Mouse (Mus musculus): Measurements from ENCODE around the gene Cdh8. TPM values are rescaled to one million over a fixed set of nuclear protein-coding genes. Genes with fewer than 3 reads are reported as not detected.
A peak's percentile ranks its signal among the peaks of the same experiment; 100 is the strongest.
"Not testable (repeated sequence)": the region's sequence is repeated elsewhere in the genome, so short reads cannot be mapped to it uniquely, and the experiment has no call there.

Cdh8 gene
- total RNA-seq, 2 experiments from 2014 or later = 108 to 112 TPM

- no peak for DNase-seq (ENCODE audit: low spot score in 2 of 2)
Measured at GRCm38 (mm10) chr8:99290201-99290600, 126.1 kb downstream of the Cdh8 start.

- DNase-seq (ENCODE audit: low spot score in 2 of 2) = no peak
Measured at GRCm38 (mm10) chr8:99285103-99285502, 131.2 kb downstream of the Cdh8 start.

DNA sequence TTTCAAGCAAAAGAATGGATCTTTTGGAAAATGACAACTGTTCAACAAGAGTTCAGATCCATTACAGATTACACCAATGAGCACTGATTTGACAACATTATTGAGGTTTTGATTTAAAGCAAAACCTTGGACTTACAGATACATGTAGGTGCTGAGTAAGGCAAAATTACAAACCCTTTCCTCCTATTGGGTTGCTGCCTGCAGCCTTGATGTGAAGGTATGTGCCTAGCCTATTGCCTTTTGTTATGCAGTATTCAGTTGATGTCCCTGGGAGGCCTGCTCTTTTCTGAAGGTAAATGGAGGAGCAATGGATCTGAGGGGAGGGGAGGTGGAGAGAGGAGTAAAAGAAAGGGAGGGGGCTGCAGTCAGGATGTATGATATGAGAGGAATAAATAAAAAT lies 135.9 kb downstream of the Cdh8 start:
- no peak for DNase-seq (ENCODE audit: low spot score in 2 of 2)

- no peak for DNase-seq (ENCODE audit: low spot score in 2 of 2)
Measured at GRCm38 (mm10) chr8:99267133-99267532, 149.1 kb downstream of the Cdh8 start.

DNA sequence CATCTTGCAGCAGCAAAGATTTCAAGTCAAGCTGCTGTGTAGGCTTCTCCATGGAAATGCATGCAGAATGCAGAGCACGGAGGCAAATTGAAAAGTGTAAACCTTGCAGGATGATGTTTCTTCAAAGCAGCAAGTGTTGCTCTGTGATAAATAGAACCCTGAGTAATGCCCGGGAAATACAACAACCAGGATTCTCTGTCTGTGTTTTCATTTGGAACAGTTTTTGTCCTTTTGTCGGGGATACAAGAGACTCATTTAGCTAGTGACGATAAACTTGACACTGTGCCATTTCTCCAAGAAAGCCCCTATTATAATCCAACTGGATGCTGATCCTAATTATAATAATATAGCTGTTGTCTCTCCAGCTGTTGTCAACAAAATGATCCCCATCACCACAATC lies 181.9 kb downstream of the Cdh8 start:
- peak in 1 of 2 experiments; percentile 14 for DNase-seq (ENCODE audit: low spot score in 2 of 2)

DNA sequence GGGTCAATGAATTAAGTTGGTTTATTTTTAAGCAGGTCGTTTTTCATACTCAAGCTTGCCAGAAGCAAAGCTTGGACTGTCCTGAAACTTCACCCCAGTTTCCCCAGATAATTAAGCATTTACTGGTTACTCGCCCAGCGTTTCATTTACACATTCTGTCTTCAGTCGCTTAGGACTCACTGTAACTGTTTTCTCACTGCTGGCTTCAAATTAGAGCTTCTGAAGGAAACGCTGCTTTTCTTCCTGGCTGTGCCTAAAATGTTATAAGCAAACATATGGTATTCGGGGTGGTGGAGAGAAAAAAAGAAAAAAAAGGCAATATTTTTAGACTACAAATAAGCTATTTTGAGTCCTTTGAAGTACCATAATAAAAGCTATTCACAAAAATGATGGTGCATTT lies 192.6 kb downstream of the Cdh8 start:
- DNase-seq (ENCODE audit: low spot score in 2 of 2) = no peak

DNA sequence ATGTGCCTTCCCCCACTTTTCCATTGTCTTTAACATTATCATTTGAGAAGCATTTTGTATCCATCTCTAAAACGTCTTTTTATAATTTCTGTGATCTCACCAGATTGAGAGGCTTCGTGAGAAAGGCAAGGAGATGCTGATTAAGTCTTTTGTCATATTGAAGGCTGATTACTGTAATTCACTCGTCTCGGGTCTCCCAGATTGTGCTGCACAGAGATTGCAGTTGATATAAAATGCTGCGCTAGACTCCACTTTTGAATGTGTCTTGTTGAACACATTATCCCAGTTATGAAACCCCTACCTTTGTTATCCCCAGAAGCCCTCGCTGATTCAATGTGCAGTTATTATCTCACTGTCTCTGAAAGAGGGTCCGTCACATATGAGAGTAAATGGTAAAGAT lies 211.1 kb downstream of the Cdh8 start:
- DNase-seq (ENCODE audit: low spot score in 2 of 2) = no peak

- DNase-seq (ENCODE audit: low spot score in 2 of 2) = no peak
Measured at GRCm38 (mm10) chr8:99190643-99191042, 225.6 kb downstream of the Cdh8 start.

DNA sequence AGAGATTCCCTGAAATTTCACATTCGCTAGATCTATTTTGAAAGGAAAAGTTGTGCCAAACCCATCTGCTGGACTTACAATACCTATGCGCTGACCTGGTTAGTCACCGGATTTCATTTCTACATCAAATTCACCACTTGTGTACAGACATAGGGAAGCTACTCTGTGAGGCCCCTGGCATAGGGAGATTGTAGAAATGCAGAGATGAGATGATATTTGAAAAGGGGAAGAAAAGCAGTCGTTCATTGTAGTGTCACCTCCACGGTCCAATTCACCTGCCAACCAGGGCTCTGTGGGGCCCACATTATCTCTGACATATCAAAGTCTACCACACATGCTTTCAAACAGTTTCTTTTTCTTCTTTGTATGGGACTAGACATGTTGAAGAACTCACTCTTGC lies 229.4 kb downstream of the Cdh8 start:
- no peak for DNase-seq (ENCODE audit: low spot score in 2 of 2)

DNA sequence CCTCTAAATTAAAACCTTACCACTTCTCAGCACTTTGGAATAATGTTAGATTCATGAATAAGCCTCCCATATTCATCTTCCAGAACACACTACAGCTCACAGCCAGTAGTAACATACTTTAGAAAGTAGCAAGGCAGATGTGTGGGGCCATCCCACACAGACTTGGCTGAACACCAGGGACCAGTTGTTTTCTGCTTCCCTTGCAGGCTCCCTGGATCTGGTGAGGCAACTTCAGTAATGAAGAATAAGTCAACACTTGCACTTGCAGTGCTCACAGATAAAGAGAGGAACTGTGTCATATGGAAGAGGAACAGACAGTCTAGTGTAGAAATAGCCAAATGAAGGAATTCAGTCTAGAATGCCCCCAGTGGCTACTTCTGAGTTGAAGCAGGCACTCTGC lies 232.1 kb downstream of the Cdh8 start:
- DNase-seq (ENCODE audit: low spot score in 2 of 2) = no peak

DNA sequence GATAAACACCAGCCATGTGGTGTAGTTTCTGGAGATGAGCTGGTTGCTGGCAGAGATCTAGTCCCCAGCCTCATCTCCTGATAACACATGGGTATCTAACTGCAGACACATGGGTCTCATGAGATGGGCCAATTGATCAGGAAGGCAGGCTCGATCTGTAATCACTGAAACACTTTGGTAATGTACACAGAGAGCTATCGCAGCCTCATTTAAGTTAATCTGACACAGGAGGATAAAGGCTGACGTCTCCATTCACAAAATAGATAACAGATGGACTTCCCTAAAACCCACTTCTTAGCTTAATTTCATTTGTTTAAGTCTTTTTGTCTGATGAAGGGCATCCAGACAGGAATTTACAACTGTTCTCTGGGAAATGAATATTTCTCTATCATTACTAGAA lies 249.3 kb downstream of the Cdh8 start:
- no peak for DNase-seq (ENCODE audit: low spot score in 2 of 2)

GRCm38 (mm10) chr8:99161633-99162032 lies 254.6 kb downstream of the Cdh8 start:
- no peak for DNase-seq (ENCODE audit: low spot score in 2 of 2)

- DNase-seq (ENCODE audit: low spot score in 2 of 2) = no peak
Measured at GRCm38 (mm10) chr8:99145436-99145835, 270.8 kb downstream of the Cdh8 start.

DNA sequence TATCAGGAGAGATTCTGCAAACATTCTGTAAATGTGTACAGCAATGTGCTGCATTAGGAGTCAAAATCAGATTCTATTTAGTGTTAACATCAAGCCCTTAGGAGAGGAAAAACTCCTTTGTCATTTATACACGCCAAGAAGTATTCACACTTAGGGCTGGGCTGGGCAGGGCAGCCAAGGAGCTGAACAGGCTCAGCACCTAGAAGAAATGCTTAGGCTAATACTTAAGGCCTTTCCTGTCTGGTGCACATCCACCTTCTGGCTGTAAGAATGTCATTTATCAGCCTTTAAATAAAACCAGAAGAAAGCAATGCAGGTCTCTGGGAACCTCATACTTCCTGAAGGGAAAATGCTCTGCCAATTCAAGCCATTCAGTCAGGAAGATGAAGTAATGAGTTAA lies 271.5 kb downstream of the Cdh8 start:
- not testable (repeated sequence) for DNase-seq (ENCODE audit: low spot score in 2 of 2)

DNA sequence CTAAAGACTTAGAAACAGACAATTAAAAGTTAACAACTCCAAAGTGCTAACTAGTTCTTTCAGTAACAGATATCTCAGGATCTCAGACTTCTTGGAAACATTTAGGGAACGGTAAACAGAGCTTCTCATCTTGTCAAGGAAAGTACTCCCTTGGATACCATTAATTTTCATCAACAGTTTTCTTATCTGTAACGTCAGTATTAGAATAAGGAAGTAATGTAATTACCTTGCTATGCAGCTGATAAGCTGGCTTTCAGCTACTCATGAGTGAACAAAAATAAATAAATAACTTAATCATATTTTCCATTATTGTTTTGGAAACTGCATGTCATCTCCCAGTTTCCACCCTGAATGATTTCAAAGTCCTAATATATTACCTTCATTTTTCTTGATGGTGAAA lies 317.8 kb downstream of the Cdh8 start:
- no peak for DNase-seq (ENCODE audit: low spot score in 2 of 2)

GRCm38 (mm10) chr8:99051344-99051743 lies 364.9 kb downstream of the Cdh8 start:
- no peak for DNase-seq (ENCODE audit: low spot score in 2 of 2)

GRCm38 (mm10) chr8:99048664-99049363 lies 367.5 kb downstream of the Cdh8 start:
- DNase-seq (ENCODE audit: low spot score in 2 of 2) = no peak

DNA sequence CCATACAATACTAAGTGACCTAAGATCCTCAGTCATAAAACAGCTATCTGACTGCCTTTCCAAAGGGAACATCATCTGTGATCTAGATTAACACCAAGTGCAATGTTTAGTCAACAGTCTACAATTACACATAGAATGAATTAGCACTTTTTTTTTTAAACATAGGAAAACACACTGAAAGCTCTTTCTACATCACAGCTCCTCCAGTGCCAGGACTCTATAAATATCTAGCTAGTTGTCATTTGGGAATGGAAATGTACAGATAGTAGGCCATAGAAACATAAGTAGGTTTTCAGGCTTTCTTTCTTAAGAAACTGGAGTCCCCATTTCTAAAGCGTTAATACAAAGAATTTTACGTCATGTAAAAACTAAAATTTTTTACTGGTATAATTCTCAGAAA lies 375.8 kb downstream of the Cdh8 start:
- DNase-seq (ENCODE audit: low spot score in 2 of 2) = no peak

DNA sequence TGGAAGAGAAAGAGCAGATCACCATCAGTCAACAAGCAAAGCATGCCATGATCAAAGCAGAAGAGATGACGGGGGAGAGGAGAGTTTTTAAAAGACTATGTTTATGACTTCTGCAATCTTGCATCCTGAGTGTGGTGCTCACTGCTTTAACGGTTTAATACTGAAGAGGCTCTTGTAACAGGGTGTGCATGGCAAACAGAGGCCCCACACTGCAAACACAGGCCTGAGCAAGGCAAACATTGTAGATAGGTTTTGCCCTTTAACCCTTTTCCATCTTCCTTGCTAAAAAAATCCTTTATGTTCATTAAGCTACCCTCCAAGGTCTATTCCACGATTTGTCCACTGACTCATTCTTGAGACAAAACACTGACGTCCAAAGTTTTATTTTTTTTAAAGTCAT lies 385.2 kb downstream of the Cdh8 start:
- DNase-seq (ENCODE audit: low spot score in 2 of 2) = no peak
